ENCODE assay signal across 10 mouse cellular contexts in the genomic region with DNA sequence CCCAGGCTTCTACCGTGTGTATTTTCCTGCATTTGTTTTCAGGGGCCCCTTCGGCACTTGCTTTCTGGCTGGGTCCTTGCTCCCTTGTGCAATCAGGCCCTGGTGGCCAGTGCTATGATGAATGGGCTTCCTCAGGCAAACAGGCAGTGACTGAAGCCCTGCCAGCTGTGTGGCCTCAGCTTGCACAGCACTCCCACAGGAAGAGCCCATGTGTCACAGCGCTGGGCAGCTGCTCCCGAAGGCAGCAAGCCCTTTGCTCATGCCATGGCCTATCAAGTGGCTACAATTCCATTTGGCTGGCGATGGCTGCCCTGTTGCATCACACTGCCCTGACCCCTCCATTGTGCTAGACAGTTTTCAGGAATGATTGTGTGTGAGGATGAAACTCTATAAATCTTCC. TPM values are rescaled to one million over a fixed set of nuclear protein-coding genes. Genes with fewer than 3 reads are reported as not detected.
DNase-seq lines count a peak whose midpoint lies in the region; ATAC-seq and TF ChIP-seq lines count a peak whose summit lies in the region.
"Had no signal": no experiment of that assay in that cellular context is flagged by ENCODE, and none has a peak within 500 bp of the region (broad histone marks: within the 10 kb centered on the region; RNA-seq: fewer than 3 reads in every experiment).

No protein-coding gene starts in this region.

- no peaks in the 10 kb centered on the region for H3K79me2 ChIP-seq in liver, adult 2 months (ENCODE audit: control insufficient read depth, insufficient read depth, low read length)

- WGBS in liver, adult 2 months, result 17% methylated on average over 5 of the region's 5 CpGs
- WGBS in liver, embryonic 12.5 days (ENCODE audit: insufficient replicate concordance), result 40% methylated on average over 5 of the region's 5 CpGs
- 32% methylated on average over 5 of the region's 5 CpGs for WGBS in liver, embryonic 13.5 days (ENCODE audit: insufficient replicate concordance)
- 66% methylated on average over 5 of the region's 5 CpGs for WGBS in midbrain, embryonic 13.5 days

- H3K4me2 ChIP-seq in liver, embryonic 12.5 days, result no peak overlapping the region
- H3K4me2 ChIP-seq in liver, embryonic 13.5 days, result no peak overlapping the region
- H3K4me2 ChIP-seq in midbrain, embryonic 13.5 days (replicated peaks), result no peak overlapping the region
- H3K4me2 ChIP-seq: embryonic facial prominence, embryonic 13.5 days; midbrain, embryonic 12.5 days; stomach, embryonic 15.5 days had no signal

- TF ChIP-seq CTCF in liver, adult 2 months (IDR thresholded peaks at IDR 0.05; ENCODE audit: low read depth, low read length), result peak; percentile 39

- H3K4me3 ChIP-seq in liver, adult 2 months (ENCODE audit: insufficient read depth, low read depth, low read length), result no peak overlapping the region
- H3K4me3 ChIP-seq in liver, embryonic 12.5 days, result no peak overlapping the region
- H3K4me3 ChIP-seq in liver, embryonic 13.5 days (replicated peaks), result no peak overlapping the region
- no peak overlapping the region for H3K4me3 ChIP-seq in midbrain, embryonic 13.5 days (replicated peaks)
- H3K4me3 ChIP-seq: embryonic facial prominence, embryonic 13.5 days; midbrain, embryonic 12.5 days; stomach, embryonic 15.5 days had no signal

- peak; percentile 99 for DNase-seq in liver, adult 2 months (ENCODE audit: extremely low read depth, low read depth, low spot score)
- DNase-seq in fat pad, adult 2 months (ENCODE audit: extremely low read depth, low read depth, low spot score), result peak; percentile 95
- DNase-seq in liver, embryonic 13.5 days, result no peak
- peak; percentile 74 for DNase-seq in skeletal muscle tissue, adult 2 months (ENCODE audit: low read depth, low spot score)

- peaks cover 31% of the 10 kb centered on the region for H3K4me1 ChIP-seq in liver, adult 2 months (ENCODE audit: control insufficient read depth, insufficient read depth, low read length)
- H3K4me1 ChIP-seq in liver, embryonic 12.5 days, result peaks cover 7% of the 10 kb centered on the region; the same call in 1 of the 2 replicates
- H3K4me1 ChIP-seq in liver, embryonic 13.5 days (replicated peaks), result peaks cover 28% of the 10 kb centered on the region
- H3K4me1 ChIP-seq in midbrain, embryonic 13.5 days (replicated peaks), result no peaks in the 10 kb centered on the region
- H3K4me1 ChIP-seq: midbrain, embryonic 12.5 days had no signal

- H3K27ac ChIP-seq in liver, adult 2 months (replicated peaks; ENCODE audit: insufficient read depth, low read depth, low read length), result no peak overlapping the region
- no peak overlapping the region for H3K27ac ChIP-seq in liver, embryonic 12.5 days
- 0 out of 2 replicates have a peak overlapping the region, but pooled peaks have one; percentile 9 for H3K27ac ChIP-seq in liver, embryonic 13.5 days
- no peak overlapping the region for H3K27ac ChIP-seq in midbrain, embryonic 13.5 days
- H3K27ac ChIP-seq: embryonic facial prominence, embryonic 13.5 days; midbrain, embryonic 12.5 days; stomach, embryonic 15.5 days had no signal

- no peaks in the 10 kb centered on the region for H3K36me3 ChIP-seq in liver, adult 2 months (ENCODE audit: control insufficient read depth, insufficient read depth, low read length)
- no peaks in the 10 kb centered on the region for H3K36me3 ChIP-seq in liver, embryonic 12.5 days
- no peaks in the 10 kb centered on the region for H3K36me3 ChIP-seq in liver, embryonic 13.5 days
- H3K36me3 ChIP-seq in midbrain, embryonic 13.5 days, result no peaks in the 10 kb centered on the region
- H3K36me3 ChIP-seq: embryonic facial prominence, embryonic 13.5 days; midbrain, embryonic 12.5 days; stomach, embryonic 15.5 days had no signal

- no peak for TF ChIP-seq POLR2A in liver, adult 2 months (IDR thresholded peaks at IDR 0.05; ENCODE audit: extremely low read depth, insufficient read depth, low read length)

- H3K9ac ChIP-seq in liver, adult 2 months (ENCODE audit: low read depth, low read length), result no peak overlapping the region
- no peak overlapping the region for H3K9ac ChIP-seq in liver, embryonic 12.5 days
- H3K9ac ChIP-seq in liver, embryonic 13.5 days, result no peak overlapping the region
- no peak overlapping the region for H3K9ac ChIP-seq in midbrain, embryonic 13.5 days (replicated peaks)
- H3K9ac ChIP-seq: embryonic facial prominence, embryonic 13.5 days; midbrain, embryonic 12.5 days; stomach, embryonic 15.5 days had no signal

- no peaks in the 10 kb centered on the region for H3K27me3 ChIP-seq in liver, adult 2 months (ENCODE audit: control insufficient read depth, insufficient read depth, low read length)
- peaks cover 35% of the 10 kb centered on the region for H3K27me3 ChIP-seq in liver, embryonic 12.5 days (replicated peaks)
- peaks cover 7% of the 10 kb centered on the region for H3K27me3 ChIP-seq in liver, embryonic 13.5 days
- H3K27me3 ChIP-seq in midbrain, embryonic 13.5 days, result no peaks in the 10 kb centered on the region
- H3K27me3 ChIP-seq: embryonic facial prominence, embryonic 13.5 days; midbrain, embryonic 12.5 days; stomach, embryonic 15.5 days had no signal

- H3K9me3 ChIP-seq in liver, embryonic 12.5 days (replicated peaks), result no peaks in the 10 kb centered on the region
- no peaks in the 10 kb centered on the region for H3K9me3 ChIP-seq in liver, embryonic 13.5 days (replicated peaks)
- no peaks in the 10 kb centered on the region for H3K9me3 ChIP-seq in midbrain, embryonic 13.5 days
- H3K9me3 ChIP-seq: embryonic facial prominence, embryonic 13.5 days; midbrain, embryonic 12.5 days; stomach, embryonic 15.5 days had no signal

- no peak; the same call in 1 of the 2 replicates for ATAC-seq in liver, embryonic 12.5 days
- ATAC-seq in liver, embryonic 13.5 days (ENCODE audit: low read depth), result peak; percentile 44
- no peak for ATAC-seq in megakaryocyte-erythroid progenitor cell, adult 5-6 weeks (replicated peaks; ENCODE audit: low FRiP score, low TSS enrichment, poor library complexity, severe bottlenecking)
- ATAC-seq in midbrain, embryonic 13.5 days, result no peak

RNA-seq across cellular contexts. Expression of a gene that starts 36.6 kb away (rescaled TPM):
- 0.55 and 1.1 TPM in 2 replicates for total RNA-seq in liver, adult 2 months (2014; rRNA removed)
- polyA plus RNA-seq in liver, adult 2 months (2012; rRNA removed), result 0.55 and 0.81 TPM in 2 replicates
- 2.3 and 2.4 TPM in 2 replicates for polyA plus RNA-seq in liver, embryonic 12.5 days (2016; fragmentation: Nextera tagmentation; extraction: Ambion mirVana)
- 1.3 TPM in 2 replicates for polyA plus RNA-seq in liver, embryonic 13.5 days (2015; fragmentation: Nextera tagmentation; extraction: Ambion mirVana)
- total RNA-seq in megakaryocyte-erythroid progenitor cell, adult 5-6 weeks (2014; fragmentation: Nextera tagmentation), result not detected in 2 replicates
- total RNA-seq in megakaryocyte-erythroid progenitor cell, adult 5-6 weeks (2017), result 16.7 and 18.5 TPM in 2 replicates
- 0.83 and 1.2 TPM in 2 replicates for polyA plus RNA-seq in midbrain, embryonic 13.5 days (2015; fragmentation: Nextera tagmentation; extraction: Ambion mirVana)
